Mouse (Mus musculus): Measurements from ENCODE around the gene 1700003F12Rik. TPM values are rescaled to one million over a fixed set of nuclear protein-coding genes. Genes with fewer than 3 reads are reported as not detected.

The 1700003F12Rik gene
- polyA plus RNA-seq, 1 experiment from 2014 or later, result 1.2 TPM

DNA sequence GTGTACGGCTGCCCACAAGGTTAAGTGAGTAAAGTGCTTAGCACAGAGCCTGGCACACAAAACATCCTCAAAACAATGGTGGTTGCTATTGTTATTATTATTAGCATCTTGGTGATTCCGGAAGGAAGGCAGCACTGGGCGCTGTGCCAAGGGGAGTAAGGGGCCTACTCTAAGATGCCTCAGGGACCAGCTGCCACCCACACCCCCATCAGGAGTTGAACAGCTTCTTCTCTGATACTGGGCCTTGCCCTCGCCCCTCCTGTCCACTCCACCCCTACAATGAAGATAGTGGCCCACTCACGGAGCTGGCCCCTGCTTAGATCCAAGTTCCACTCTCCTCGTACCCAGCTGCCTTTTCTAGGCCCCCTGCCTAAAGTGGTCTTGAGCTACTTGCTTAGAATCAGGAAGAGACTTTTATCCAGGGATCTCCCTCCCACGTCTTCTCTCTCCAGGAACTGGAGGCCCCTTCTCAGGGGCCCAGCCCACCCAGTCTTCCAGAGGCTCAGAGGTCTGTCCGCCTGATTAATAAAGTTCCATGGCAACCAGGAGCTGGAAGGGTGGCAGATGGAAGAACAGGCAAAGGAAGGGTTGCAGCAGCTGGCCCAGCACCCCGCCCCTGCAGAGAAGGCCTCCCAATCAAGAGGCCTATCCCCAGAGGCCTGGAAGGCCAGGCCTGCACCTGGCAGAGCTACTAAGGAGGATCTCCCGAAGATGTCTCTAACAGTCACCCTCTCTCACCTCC, 21.6 kb downstream of the 1700003F12Rik start:
- peaks cover 31% of the 10 kb centered on the region for H3K4me1 ChIP-seq
- 25% methylated on average over 10 of the region's 10 CpGs for WGBS

DNA sequence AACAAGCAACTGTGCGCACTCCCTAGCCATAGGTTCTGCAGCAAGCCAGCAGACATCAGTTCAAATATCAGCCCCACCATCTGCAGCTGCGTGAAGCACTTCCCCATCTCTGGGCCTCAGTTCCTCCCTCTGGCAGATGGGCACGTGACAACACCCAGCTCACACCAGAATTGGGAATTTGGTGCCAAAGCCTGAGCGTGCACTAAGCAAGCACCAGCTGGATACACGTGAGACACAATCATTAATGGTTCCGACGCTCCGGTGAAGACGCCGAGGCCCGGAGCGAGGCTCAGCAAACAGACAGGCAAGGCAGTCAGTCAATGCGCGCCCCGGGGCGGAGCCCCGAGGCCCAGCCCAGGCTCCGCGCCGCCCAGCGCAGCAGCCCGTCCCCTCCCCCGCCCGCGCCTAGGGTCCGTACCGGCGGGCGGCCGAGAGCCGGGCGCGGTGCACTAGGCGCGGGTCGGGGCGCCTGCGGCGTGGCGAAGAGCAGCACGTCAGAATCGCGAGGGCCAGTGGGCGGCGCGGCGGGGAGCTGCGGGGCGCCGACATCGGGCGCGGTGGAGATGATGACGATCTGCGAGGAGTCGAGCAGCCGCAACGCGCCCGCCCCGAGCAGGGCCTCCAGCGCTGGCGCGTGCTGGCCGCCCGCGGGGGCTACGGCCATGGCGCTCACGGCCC, 22.3 kb downstream of the 1700003F12Rik start:
- peaks cover 31% of the 10 kb centered on the region for H3K4me1 ChIP-seq
- peak; percentile 75 for ATAC-seq (ENCODE audit: insufficient number of reproducible peaks, insufficient read depth, low FRiP score, low TSS enrichment)
- under 1% methylated on average over 51 of the region's 70 CpGs for WGBS

More for the DNA sequence above, 21.6 kb downstream of the 1700003F12Rik start:
- H3K4me3 ChIP-seq, result peak overlapping the region; percentile 87
- H3K4me2 ChIP-seq (replicated peaks), result peak overlapping the region; percentile 86
- peak overlapping the region; percentile 88 for H3K27ac ChIP-seq
- ATAC-seq (ENCODE audit: insufficient number of reproducible peaks, insufficient read depth, low FRiP score, low TSS enrichment), result no peak
- H3K9ac ChIP-seq, result peak overlapping the region; percentile 80
- H3K27me3 ChIP-seq, result no peaks in the 10 kb centered on the region
- H3K9me3 ChIP-seq, result no peaks in the 10 kb centered on the region
- peaks cover 9% of the 10 kb centered on the region for H3K36me3 ChIP-seq

DNA sequence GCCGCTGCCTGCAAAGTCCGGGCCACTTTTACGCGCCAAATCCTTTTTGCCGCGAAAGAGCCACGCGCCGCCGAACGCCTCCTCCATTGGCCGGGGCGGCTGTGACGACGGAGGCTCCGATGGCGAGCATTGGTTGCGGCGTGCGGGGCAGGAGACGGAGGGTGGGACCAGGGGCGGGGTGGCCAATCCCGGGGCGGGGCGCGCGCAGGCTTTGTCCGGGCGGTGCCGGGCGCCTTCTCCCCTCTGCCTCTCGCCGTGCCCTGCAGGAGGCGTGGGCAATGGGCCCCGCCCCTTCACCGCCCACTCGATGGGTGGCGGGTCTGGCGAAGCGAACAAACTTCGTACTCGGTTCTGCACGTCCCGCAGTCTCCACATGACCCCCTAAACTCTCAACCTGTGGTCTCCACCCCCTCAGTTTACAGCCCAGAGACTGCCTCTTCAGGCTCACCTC, 23.0 kb downstream of the 1700003F12Rik start, which contains the start of gene E2f1:
E2f1 (minus strand) TSS at position 57 of the 451 bp plus-strand sequence.
- Histone ChIP-seq H3K27ac (peak within 1 kb of the TSS; percentile 88), H3K36me3 (no peaks in the 10 kb centered on the region), H3K9ac (peak within 1 kb of the TSS; percentile 80), H3K9me3 (no peaks in the 10 kb centered on the region), H3K4me1 (peaks cover 31% of the 10 kb centered on the region), H3K4me3 (peak within 1 kb of the TSS; percentile 87), H3K4me2 (replicated peaks) (peak within 1 kb of the TSS; percentile 86), H3K27me3 (no peaks in the 10 kb centered on the region)
- WGBS, result under 1% methylated on average over 37 of the region's 44 CpGs
- ATAC-seq (ENCODE audit: insufficient number of reproducible peaks, insufficient read depth, low FRiP score, low TSS enrichment), result peak; percentile 96

More for the DNA sequence above, 22.3 kb downstream of the 1700003F12Rik start:
- Histone ChIP-seq H3K27me3 (no peaks in the 10 kb centered on the region), H3K9me3 (no peaks in the 10 kb centered on the region), H3K4me3 (peak overlapping the region; percentile 87), H3K9ac (peak overlapping the region; percentile 80), H3K4me2 (replicated peaks) (peak overlapping the region; percentile 86), H3K36me3 (0 out of 2 replicates have a peak, but pooled peaks cover 1% of the 10 kb centered on the region), H3K27ac (peak overlapping the region; percentile 88)

DNA sequence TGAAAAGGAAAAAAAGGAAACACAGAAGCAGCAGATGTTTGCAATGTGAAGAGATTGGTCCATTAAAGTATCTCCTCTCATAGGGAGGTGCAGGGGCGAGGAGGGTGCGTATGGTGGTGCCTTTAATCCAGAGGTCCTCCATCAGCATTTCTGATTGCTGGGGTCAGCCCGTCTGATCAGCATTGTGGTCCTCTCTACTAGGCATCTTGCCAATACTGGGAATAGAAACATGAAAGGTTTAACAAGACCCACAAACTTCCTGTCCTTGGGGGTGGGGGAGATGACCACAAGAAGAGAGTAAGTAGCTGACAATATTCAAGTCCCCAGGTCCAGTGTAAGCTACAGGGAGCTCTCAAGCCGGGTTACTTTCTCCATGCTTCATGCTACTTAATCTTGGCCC, 23.8 kb downstream of the 1700003F12Rik start:
- ATAC-seq (ENCODE audit: insufficient number of reproducible peaks, insufficient read depth, low FRiP score, low TSS enrichment), result no peak

DNA sequence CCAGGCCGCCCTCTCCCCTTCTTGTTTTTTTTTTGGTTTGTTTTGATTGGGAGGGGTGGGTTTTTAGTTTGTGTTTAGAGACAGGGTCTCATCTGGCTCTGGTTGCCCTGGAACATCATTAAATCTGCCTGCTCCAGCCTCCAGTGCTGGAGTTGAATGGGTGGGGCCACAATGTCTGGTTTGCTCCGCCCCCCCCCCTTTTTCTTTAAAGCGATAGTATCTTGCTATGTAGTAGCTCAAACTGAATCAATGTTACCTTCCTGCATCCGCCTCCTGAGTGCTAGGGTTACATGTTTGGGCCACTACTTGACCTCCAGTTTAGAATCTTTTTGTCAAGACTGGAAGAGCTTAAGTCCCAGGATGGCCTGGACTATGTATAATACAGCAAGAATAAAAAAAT, 24.4 kb downstream of the 1700003F12Rik start:
- ATAC-seq (ENCODE audit: insufficient number of reproducible peaks, insufficient read depth, low FRiP score, low TSS enrichment), result no peak
- peaks cover 27% of the 10 kb centered on the region for H3K4me1 ChIP-seq
- no peak overlapping the region for H3K4me3 ChIP-seq
- no peaks in the 10 kb centered on the region for H3K27me3 ChIP-seq
- H3K9me3 ChIP-seq, result no peaks in the 10 kb centered on the region
- WGBS, result 82% methylated on average over 4 of the region's 4 CpGs
- no peak overlapping the region for H3K27ac ChIP-seq
- no peak overlapping the region for H3K4me2 ChIP-seq (replicated peaks)
- H3K36me3 ChIP-seq, result no peaks in the 10 kb centered on the region
- no peak overlapping the region for H3K9ac ChIP-seq

More for the DNA sequence above, 23.8 kb downstream of the 1700003F12Rik start:
- WGBS, result 74% methylated on average over 4 of the region's 4 CpGs
- no peaks in the 10 kb centered on the region for H3K27me3 ChIP-seq
- no peak overlapping the region for H3K27ac ChIP-seq
- no peak overlapping the region for H3K9ac ChIP-seq
- H3K4me1 ChIP-seq, result peaks cover 31% of the 10 kb centered on the region
- H3K4me3 ChIP-seq, result 0 out of 2 replicates have a peak overlapping the region, but pooled peaks have one; percentile 87
- no peak overlapping the region for H3K4me2 ChIP-seq (replicated peaks)
- H3K36me3 ChIP-seq, result no peaks in the 10 kb centered on the region
- no peaks in the 10 kb centered on the region for H3K9me3 ChIP-seq

DNA sequence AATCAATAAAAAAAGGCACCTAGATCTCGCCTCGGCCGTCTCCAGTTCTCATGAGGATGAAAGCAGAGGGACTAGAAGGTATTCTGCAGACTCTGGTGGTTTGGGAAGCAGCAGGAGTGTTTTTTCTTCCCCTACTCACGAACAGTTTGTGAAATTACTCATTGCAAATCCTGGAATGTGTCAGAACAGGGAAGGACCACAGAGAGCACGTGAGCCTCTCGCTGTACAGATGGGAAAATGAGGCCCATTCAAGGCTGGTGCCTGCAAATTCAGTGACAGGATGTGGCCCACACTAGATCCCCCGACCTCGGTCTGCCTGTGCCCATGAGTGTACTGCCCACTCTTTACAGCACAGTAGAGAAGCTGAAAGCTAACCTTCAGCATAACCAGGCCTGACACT, 25.1 kb downstream of the 1700003F12Rik start:
- Histone ChIP-seq H3K27ac (no peak overlapping the region), H3K4me1 (peaks cover 24% of the 10 kb centered on the region), H3K27me3 (no peaks in the 10 kb centered on the region), H3K36me3 (no peaks in the 10 kb centered on the region), H3K9me3 (no peaks in the 10 kb centered on the region), H3K9ac (no peak overlapping the region), H3K4me2 (replicated peaks) (no peak overlapping the region), H3K4me3 (no peak overlapping the region)
- WGBS, result 67% methylated on average over 8 of the region's 8 CpGs
- no peak for ATAC-seq (ENCODE audit: insufficient number of reproducible peaks, insufficient read depth, low FRiP score, low TSS enrichment)

DNA sequence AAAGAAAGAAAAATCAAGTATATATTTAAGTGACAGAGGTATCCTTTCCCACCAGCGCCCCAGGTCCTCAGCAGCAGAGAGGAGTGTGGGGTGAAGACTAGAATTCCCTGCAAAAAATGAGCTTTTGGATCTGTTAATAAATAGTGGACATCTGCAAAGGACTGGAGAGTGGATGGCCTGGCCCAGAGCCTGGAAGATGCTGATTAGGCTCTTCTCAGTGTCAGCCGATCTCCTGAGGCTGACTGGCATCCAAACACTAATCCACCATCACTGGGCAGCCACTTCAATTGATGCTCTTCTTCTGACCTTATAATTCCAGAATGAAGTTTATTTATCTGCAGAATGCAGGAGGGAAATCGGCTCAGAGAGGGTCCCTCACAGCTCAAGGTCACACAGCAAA, 26.1 kb downstream of the 1700003F12Rik start:
- H3K27me3 ChIP-seq, result no peaks in the 10 kb centered on the region
- ATAC-seq (ENCODE audit: insufficient number of reproducible peaks, insufficient read depth, low FRiP score, low TSS enrichment), result no peak
- no peaks in the 10 kb centered on the region for H3K36me3 ChIP-seq
- H3K4me3 ChIP-seq, result no peak overlapping the region
- H3K9me3 ChIP-seq, result no peaks in the 10 kb centered on the region
- no peak overlapping the region for H3K9ac ChIP-seq
- peaks cover 19% of the 10 kb centered on the region for H3K4me1 ChIP-seq
- H3K27ac ChIP-seq, result no peak overlapping the region
- no peak overlapping the region for H3K4me2 ChIP-seq (replicated peaks)
- WGBS, result 84% methylated on average over 3 of the region's 3 CpGs

DNA sequence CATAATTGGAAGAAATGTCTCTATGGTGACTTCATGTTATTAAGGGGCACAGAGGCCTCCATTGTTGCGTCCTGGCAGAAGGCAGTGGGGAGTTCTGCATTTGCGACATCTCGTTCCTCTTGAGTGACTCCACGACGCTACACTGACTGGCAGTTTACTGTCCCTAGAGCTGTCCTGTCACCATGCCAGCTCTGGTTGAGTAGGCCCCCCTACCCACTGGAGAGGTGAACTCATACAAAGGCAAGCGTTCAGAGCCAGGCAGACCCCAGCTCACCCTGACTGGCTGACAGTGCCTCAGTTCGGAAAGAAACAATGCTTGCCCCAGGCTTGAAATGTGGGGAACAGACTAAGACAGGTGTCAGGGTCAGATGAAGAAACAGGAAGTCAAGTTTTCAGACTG, 27.4 kb downstream of the 1700003F12Rik start:
- H3K27ac ChIP-seq, result no peak overlapping the region
- WGBS, result 56% methylated on average over 7 of the region's 7 CpGs
- no peak overlapping the region for H3K4me2 ChIP-seq (replicated peaks)
- no peaks in the 10 kb centered on the region for H3K9me3 ChIP-seq
- ATAC-seq (ENCODE audit: insufficient number of reproducible peaks, insufficient read depth, low FRiP score, low TSS enrichment), result no peak
- H3K36me3 ChIP-seq, result no peaks in the 10 kb centered on the region
- no peaks in the 10 kb centered on the region for H3K27me3 ChIP-seq
- H3K4me1 ChIP-seq, result peaks cover 8% of the 10 kb centered on the region; the same call in 1 of the 2 replicates
- no peak overlapping the region for H3K9ac ChIP-seq
- H3K4me3 ChIP-seq, result no peak overlapping the region

DNA sequence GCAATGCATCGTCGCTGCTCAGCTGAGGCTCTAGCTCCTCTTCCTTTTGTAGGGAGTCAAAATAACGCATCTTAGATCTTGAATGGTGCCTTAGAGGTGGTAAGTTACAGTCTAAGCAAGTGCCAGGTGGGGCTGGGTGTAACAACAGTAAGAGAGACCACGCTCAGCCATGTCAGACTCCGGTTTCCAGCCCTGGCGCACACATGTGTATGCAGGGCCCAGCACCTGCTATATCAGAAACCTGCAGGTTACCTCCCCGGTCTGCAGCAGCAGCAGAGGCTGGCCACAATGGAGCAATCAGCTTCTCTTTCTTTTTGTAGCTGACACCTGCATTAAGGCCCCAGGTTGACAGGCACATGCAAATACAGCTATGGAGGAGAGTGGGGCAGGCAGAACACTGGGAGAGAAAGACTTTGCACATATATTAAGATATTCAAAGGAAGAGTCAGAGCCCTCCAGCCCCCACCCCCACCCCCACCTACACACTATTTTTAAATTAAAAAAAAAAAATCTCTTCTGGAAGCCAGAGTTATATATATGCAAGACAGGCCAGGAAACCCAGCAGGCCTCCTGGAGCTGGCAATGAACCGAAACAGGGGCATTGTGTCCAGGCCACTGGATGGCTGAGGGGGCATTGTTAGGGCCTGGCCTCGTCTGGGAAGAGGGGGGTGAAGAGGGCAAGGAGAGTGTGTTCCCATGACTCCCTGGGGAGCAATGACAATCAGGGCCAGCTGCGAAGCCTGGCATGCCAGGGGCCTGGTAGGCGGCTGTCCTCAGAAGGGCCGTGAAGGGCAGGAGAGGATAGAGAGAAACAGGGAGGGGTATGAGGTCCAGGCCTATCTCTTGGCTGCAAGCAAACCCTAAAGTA, 30.2 kb downstream of the 1700003F12Rik start:
- 39% methylated on average over 12 of the region's 12 CpGs for WGBS

DNA sequence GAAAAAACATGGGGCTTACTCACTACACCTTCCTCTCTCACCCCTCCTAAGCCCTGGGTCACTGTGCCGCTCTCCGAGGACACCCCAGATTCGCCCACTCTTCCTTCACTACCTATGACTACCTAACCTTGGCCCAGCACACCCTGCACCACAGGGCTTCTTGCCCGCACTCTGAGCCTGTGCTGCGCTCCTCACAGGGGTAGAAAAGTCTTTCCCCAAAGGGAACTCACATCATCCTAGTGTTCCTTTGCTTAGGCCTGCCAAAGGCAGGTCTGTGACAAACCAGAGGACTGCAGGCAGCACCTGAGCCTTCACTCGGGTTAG, 30.8 kb downstream of the 1700003F12Rik start:
- Histone ChIP-seq H3K27me3 (no peaks in the 10 kb centered on the region), H3K36me3 (no peaks in the 10 kb centered on the region), H3K4me1 (peaks cover 8% of the 10 kb centered on the region; the same call in 1 of the 2 replicates), H3K4me3 (no peak overlapping the region), H3K9ac (no peak overlapping the region), H3K9me3 (no peaks in the 10 kb centered on the region), H3K4me2 (replicated peaks) (no peak overlapping the region), H3K27ac (no peak overlapping the region)
- 0 out of 2 replicates have a peak, but pooled peaks have one; percentile 38 for ATAC-seq (ENCODE audit: insufficient number of reproducible peaks, insufficient read depth, low FRiP score, low TSS enrichment)
- WGBS, result 78% methylated on average over 6 of the region's 6 CpGs

More for the DNA sequence above, 30.2 kb downstream of the 1700003F12Rik start:
- H3K4me1 ChIP-seq, result peaks cover 8% of the 10 kb centered on the region; the same call in 1 of the 2 replicates
- H3K27me3 ChIP-seq, result no peaks in the 10 kb centered on the region
- no peak overlapping the region; the same call in 1 of the 2 replicates for H3K9ac ChIP-seq
- H3K27ac ChIP-seq, result no peak overlapping the region
- no peak overlapping the region for H3K4me3 ChIP-seq
- no peaks in the 10 kb centered on the region for H3K9me3 ChIP-seq
- 0 out of 2 replicates have a peak, but pooled peaks have one; percentile 31 for ATAC-seq (ENCODE audit: insufficient number of reproducible peaks, insufficient read depth, low FRiP score, low TSS enrichment)
- H3K4me2 ChIP-seq (replicated peaks), result no peak overlapping the region
- H3K36me3 ChIP-seq, result no peaks in the 10 kb centered on the region

DNA sequence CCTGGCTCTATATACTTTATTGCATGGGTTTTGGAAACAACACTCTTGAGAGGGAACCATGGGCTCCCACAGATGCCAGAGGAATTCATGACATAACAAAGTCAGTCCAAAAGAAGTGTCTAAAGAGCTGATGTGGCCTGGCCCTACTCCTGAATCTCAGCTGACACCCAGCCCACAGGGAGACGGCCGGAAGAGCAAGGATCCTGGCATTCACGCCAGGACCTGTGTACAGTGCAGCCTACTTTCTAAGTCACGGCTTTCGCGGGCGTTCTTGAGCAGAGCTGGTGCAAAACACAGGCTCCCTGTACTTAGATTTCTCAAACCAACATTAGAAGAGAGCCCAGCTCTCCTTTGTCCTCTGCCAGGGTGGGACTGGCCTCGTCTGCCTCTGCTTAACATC, 33.7 kb downstream of the 1700003F12Rik start:
- Histone ChIP-seq H3K4me1 (peaks cover 20% of the 10 kb centered on the region; the same call in 1 of the 2 replicates), H3K9ac (no peak overlapping the region), H3K4me3 (no peak overlapping the region), H3K36me3 (no peaks in the 10 kb centered on the region), H3K9me3 (no peaks in the 10 kb centered on the region), H3K27ac (no peak overlapping the region), H3K27me3 (no peaks in the 10 kb centered on the region), H3K4me2 (replicated peaks) (no peak overlapping the region)
- ATAC-seq (ENCODE audit: insufficient number of reproducible peaks, insufficient read depth, low FRiP score, low TSS enrichment), result no peak
- 82% methylated on average over 8 of the region's 8 CpGs for WGBS
